Mouse (Mus musculus) NIH3T3 (cell line): ENCODE measurements around the gene Thrap3.
A peak's percentile ranks its signal among the peaks of the same experiment; 100 is the strongest.

ENCODE experiments used
- DNase-seq: peaks from one replicate; pipeline ENCODE4 v3.0.0-alpha.2; 2012; ENCODE audit warnings: low read depth

Gene Thrap3

GRCm38 (mm10) chr4:126146974-126147532, 55.5 kb downstream of the Thrap3 start:
- no peak for DNase-seq

- DNase-seq: no peak
Measured at GRCm38 (mm10) chr4:126145396-126145795, 57.2 kb downstream of the Thrap3 start.

- no peak for DNase-seq
Measured at GRCm38 (mm10) chr4:126141021-126141420, 61.5 kb downstream of the Thrap3 start.

GRCm38 (mm10) chr4:126137773-126138172, 64.8 kb downstream of the Thrap3 start:
- DNase-seq: peak; percentile 65

GRCm38 (mm10) chr4:126134639-126135038, 67.9 kb downstream of the Thrap3 start:
- DNase-seq: no peak

- no peak for DNase-seq
Measured at GRCm38 (mm10) chr4:126134236-126134635, 68.3 kb downstream of the Thrap3 start.

GRCm38 (mm10) chr4:126132636-126133264, 69.8 kb downstream of the Thrap3 start:
- peak; percentile 71 for DNase-seq

GRCm38 (mm10) chr4:126131290-126132121, 71.1 kb downstream of the Thrap3 start:
- DNase-seq: peak; percentile 96

- no peak for DNase-seq
Measured at GRCm38 (mm10) chr4:126130502-126130901, 72.1 kb downstream of the Thrap3 start.

- no peak for DNase-seq
Measured at GRCm38 (mm10) chr4:126123309-126124040, 79.1 kb downstream of the Thrap3 start.

GRCm38 (mm10) chr4:126120506-126120905, 82.1 kb downstream of the Thrap3 start:
- DNase-seq: no peak

- DNase-seq: no peak
Measured at GRCm38 (mm10) chr4:126120052-126120451, 82.5 kb downstream of the Thrap3 start.

- no peak for DNase-seq
Measured at GRCm38 (mm10) chr4:126119051-126119450, 83.5 kb downstream of the Thrap3 start.

GRCm38 (mm10) chr4:126118651-126119050, 83.9 kb downstream of the Thrap3 start:
- DNase-seq: no peak

- DNase-seq: no peak
Measured at GRCm38 (mm10) chr4:126117116-126117515, 85.4 kb downstream of the Thrap3 start.

- DNase-seq: no peak
Measured at GRCm38 (mm10) chr4:126115871-126116521, 86.6 kb downstream of the Thrap3 start.

- no peak for DNase-seq
Measured at GRCm38 (mm10) chr4:126115411-126115810, 87.1 kb downstream of the Thrap3 start.
